Mouse (Mus musculus) T-helper 2 cell (primary cell): ENCODE results near the gene Pgap1.

Experiments
- in situ Hi-C: fragments of 300-600 bp; cut with MboI, MseI; formaldehyde crosslinking; loops from one replicate; pipeline ENCODE4 v1.15.1; 2025; ENCODE audit warnings: high pct_unique_total_duplicates

The Pgap1 gene

DNA sequence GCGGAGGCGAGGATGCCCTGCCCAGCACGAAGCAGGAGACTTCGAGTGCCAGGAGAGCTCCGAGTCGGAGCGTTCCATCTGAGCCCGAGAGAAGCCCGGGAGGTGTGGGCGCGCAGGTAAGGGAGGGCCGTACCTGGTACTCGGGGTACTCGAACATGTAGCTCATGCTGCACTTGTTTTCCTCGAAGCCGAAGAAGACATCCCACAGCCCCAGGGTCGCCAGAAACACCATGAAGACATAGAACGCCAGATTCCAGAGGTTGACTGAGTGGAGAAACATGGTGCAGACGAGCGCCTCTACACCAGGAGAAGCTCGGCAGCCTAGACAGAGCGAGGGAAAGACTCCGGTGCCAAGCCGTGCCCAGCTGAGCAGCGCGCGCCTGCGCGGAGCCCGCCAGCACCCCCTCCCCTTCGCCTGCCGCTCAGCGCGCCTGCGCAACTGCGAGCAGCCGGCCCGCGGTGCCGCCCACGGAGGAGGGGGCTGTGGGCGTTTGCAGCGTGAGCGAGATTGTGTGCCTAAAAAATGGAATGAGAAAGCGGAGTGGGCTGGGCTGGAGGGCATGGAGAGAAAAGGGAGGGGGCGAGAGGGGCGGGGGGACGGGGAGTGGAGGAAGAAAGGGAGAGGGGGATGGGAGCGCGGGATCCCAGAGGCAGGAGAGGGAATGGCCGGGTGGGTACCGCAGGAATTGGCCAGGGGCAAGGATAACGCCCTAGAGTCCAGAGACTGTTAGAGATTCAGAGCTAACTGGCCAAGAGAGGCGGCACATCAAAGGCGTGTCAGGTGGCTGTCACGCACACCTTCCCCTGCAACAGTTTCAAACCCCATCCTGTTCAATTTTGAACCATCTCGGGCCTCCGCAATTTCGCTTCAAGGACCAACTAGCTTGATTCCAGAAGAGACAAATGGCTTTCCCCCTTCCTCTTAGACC lies at the start of gene Pgap1:
TSS of gene Pgap1 (minus strand) at position 384 of the 929 bp plus-strand sequence.
- in situ Hi-C loops, result no loop called here

DNA sequence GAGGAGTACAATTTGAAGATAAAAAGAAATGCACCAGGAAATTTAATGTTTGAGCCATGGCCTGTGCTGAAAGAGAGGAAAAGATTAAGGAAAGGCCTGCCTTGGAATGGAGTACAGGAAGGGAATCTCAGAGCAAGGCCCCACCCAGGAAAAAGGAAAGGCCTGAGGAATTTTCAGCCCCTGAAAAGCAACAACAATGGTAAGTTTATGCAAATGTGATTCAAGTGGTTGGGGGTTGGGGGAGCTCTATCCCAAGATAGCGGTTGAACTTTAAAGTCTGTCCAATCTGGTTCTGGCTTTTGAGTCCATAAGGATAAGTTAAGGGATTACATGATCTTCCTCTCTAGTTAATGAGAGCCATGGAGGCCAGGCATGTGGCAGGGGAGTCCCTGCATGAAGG lies 49.5 kb upstream of the Pgap1 start:
- in situ Hi-C loops, result no loop called here

GRCm38 (mm10) chr1:54601692-54602091 lies 44.2 kb upstream of the Pgap1 start:
- in situ Hi-C loops, result no loop called here

DNA sequence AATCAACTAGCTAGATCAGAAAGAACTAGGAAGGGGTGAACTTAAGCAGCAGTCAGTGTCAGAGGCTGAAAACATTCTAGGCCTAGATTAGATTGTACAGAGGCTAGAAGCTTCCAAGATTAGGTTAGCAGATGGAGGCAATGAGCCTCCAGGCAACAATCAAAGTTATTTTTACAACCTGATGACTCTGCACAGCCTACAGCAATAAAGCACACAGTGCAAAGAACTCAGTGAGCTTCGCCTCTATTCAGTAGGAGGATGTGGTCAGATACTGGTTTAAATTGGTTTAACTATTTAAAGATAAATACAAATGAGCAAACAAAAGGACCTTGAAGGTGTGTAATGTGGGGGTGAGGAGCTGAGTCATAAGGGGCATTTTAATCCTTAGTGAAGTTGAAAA lies 42.8 kb upstream of the Pgap1 start:
- in situ Hi-C loops, result no loop called here

DNA sequence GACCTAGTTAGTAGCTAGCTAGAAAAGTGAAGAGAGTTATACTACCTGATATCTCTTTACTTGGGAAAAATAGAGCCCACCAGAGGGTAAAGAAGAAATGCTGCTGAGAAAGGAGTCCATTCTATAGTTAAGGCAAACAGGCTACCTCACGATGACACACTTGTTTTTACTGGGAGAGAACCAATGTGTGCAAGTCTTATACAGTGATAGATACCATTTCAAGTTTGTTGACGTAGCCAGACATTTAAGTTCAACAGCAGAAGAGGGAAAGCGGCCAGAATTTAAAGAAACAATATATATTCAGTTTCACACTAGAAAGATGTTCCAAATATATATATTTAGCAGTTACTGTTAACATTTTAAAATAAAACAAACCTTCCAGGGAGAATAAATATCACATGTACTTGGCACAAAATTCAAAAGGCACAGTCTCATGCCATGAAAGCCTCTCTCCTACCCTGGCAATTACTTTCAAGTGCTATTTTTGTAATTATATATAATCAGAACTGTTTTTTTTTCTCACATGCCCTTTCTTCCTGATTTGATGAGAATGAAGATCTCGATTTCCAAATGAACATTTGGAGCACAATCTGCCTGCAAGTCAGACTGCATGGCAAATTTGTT lies 40.2 kb upstream of the Pgap1 start:
- in situ Hi-C loops, result no loop called here

DNA sequence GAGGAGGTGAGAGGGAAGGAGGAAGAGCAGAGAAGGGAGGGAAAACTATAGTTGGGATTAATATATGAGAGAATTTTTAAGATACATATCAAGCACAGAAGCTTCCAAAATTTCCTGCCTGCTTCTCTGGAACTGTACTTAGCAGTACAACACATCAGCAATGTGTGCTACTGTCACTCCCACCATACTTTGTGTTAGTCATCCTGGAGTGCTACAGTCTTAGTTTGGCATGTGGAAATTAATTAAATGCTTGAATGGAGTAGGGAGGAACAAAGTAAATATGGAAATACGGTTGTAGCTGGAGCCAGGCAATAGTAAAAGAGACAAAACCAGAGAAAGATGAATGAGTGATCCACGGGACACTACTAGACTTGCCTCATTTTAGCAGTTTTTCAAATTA lies 38.7 kb upstream of the Pgap1 start:
- in situ Hi-C loops, result no loop called here

- in situ Hi-C loops, result no loop called here
Measured at GRCm38 (mm10) chr1:54587076-54587475, 29.6 kb upstream of the Pgap1 start.

DNA sequence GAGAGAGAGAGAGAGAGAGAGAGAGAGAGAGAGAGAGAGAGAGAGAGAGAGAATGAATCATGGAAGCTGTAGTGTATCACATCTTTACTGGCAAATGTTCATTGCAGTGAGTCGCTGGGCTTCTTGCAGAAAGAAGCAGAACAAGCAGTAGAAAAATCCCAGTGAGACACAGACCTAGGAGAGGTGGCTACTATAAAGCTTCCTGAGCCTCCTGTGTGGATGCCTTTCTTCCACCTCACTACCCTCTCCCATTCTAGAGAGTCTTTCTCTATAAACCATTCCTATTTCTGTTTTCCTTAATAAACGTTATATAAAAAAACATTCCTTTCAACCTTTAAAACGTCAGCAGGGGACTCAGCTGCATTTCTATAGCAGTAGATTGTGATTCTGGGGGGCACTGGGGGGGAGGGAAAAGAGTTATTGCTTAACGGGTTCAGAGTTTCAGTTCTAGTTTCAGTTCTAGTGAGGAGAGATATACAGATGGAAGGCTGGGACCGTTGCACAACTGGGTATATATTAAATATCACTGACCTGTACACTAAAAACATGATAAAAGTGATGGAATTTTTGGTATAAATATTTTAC lies 28.6 kb upstream of the Pgap1 start:
- in situ Hi-C loops, result no loop called here

DNA sequence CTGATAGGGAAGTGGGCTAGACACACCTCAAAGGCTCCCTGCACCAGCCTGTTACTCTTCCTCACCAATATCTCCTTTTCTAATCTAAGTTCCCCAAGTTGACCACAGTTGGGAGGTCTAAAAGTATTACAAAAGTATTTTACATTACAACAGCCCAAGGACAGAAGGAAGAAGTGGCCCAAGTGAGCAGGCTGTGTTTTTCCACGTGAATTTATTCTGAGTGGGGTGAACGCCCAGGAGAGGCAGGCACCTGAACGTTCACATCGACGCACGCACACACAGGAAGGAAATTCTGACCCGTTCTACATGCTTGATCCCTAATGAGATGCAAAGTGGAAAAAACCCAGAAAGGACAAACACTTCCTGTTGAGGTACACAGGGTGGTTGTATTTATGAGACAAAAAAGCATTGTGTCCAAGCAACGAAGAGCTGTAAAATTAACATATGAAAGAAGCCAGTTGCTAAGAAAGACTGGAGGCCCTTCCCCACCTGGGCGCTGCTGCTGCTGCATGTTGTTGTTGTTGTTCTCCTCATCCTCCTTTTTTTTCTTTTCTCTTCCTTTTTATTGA lies 27.9 kb upstream of the Pgap1 start:
- in situ Hi-C loops, result no loop called here

- in situ Hi-C loops, result no loop called here
Measured at GRCm38 (mm10) chr1:54584588-54585277, 27.2 kb upstream of the Pgap1 start.

GRCm38 (mm10) chr1:54578358-54579184 lies 21.1 kb upstream of the Pgap1 start:
- in situ Hi-C loops, result no loop called here

DNA sequence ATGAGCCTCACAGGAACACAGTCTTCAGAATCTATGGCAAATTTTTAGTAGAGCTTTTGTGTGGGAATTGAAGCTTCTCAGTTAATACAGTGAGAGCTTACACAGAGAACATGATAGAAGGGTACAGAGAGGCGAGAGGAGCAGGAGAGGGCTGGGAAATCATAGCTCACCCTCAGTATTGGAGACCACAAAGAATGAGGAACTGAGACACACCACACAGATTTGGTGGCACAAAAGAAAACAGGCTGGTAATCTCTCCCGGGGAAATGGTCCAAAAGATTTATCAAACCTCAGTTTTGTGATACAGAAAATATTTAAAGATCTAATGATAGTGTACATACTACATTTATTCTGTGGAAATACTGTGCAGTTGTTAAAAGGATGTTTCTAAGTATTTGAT lies 11.6 kb upstream of the Pgap1 start:
- in situ Hi-C loops, result no loop called here

GRCm38 (mm10) chr1:54563923-54564322 lies 6.4 kb upstream of the Pgap1 start:
- in situ Hi-C loops, result no loop called here

DNA sequence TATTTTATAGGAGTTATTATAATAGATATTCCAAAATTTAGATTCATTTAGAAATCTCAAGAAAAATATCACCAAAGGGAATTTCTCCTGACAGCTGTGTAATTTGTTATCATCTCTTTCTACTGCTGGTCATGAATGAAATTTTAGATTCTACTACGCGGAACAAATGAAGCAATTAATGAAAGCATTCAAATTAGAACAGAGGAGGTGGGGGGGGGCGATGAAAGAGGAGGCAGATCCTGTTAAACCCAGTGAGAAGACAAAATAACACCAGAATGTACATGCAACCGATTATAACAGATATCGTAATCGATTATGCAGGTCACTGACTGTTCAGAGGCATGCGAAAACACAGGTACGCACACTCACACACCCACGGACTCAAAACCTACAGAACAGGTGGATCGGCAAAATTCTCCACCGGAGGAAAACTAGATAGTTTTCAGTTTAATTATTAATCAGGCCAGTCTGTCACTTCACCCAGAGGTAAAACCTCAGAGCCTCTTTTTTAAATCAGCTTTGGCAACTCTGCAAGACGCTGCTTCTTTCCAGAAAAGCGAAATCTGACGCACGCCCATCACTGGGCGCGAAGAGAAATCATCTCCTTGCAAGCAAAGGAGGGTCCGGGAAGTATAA lies 780 bp downstream of the Pgap1 start:
- in situ Hi-C loops, result no loop called here

- in situ Hi-C loops, result no loop called here
Measured at GRCm38 (mm10) chr1:54555364-54556140, 1.9 kb downstream of the Pgap1 start.

GRCm38 (mm10) chr1:54552621-54553020 lies 4.9 kb downstream of the Pgap1 start:
- in situ Hi-C loops, result no loop called here

DNA sequence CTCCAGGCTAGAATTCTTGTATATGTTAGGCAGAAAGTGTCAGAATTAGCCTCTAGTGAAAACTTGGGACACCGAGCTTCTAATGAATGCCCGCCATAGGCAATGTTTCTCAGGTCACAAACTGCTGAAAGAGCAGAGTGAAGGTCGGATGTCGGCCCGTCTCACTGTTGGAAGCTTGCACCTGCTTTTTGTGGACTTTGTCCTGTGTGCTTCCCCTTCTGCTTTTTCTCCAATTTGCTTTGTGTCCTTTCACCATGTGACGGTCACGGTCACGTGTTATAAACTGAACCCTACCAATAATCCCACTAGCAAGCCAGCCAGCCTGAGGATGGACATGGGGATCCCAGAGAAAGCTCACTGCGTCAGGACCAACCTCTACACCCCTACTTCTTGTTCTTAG lies 12.3 kb downstream of the Pgap1 start:
- in situ Hi-C loops, result no loop called here

DNA sequence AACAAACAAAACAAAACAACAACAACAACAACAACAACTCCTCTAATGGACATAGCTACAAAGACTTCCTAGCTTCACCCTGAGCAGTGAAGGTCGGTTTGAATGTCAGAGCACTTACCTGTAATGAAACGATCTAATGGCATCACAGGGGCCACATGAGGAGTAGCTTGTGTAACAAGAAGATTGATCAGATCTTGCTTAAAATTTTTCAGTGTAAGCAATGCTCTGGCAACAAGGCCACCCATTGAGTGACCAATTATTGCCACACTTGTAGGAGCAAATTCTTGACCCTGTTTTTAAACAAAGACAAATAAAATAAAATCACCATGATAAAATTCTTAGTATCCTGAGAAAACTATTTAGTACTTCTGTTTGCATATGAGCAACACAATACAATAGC lies 14.6 kb downstream of the Pgap1 start:
- in situ Hi-C loops, result no loop called here

- in situ Hi-C loops, result no loop called here
Measured at GRCm38 (mm10) chr1:54531170-54531569, 26.3 kb downstream of the Pgap1 start.

- in situ Hi-C loops, result no loop called here
Measured at GRCm38 (mm10) chr1:54523717-54524116, 33.8 kb downstream of the Pgap1 start.
